Mouse (Mus musculus) E14TG2a.4 (cell line): ENCODE measurements at regions not wholly inside any gene's neighbourhood (a gene's known extent, or its start where the extent isn't known, plus 50 kb on each side); places are given as distances from the start of the nearest gene placed in this dataset.

Experiments
- CTCF ChIP-seq: conservative IDR thresholded peaks from 2 replicates; pipeline ENCODE4 v1.5.1; 2014; ENCODE audit warnings: low read length
- POU5F1 ChIP-seq: IDR thresholded peaks from 2 replicates; pipeline ENCODE4 v1.6.1; 2014; ENCODE audit warnings: low read length, borderline replicate concordance

GRCm38 (mm10) chr8:127745221-127745620 lies 613.2 kb upstream of the Nrp1 start:
- no peak for TF ChIP-seq CTCF
- TF ChIP-seq POU5F1, result no peak
